Mouse (Mus musculus): ENCODE measurements around the gene Atp6v0e.

Gene Atp6v0e

GRCm38 (mm10) chr17:26717868-26718267, 54.8 kb downstream of the Atp6v0e start:
- DNase-seq (ENCODE audit: low spot score), result no peak

- no peak for DNase-seq (ENCODE audit: low spot score)
These were observed 56.4 kb downstream of the Atp6v0e start for GRCm38 (mm10) chr17:26719405-26719804.

GRCm38 (mm10) chr17:26721802-26722201, 58.8 kb downstream of the Atp6v0e start:
- no peak for DNase-seq (ENCODE audit: low spot score)

GRCm38 (mm10) chr17:26724790-26725189, 61.8 kb downstream of the Atp6v0e start:
- DNase-seq (ENCODE audit: low spot score), result no peak

- no peak for DNase-seq (ENCODE audit: low spot score)
These were observed 63.6 kb downstream of the Atp6v0e start for GRCm38 (mm10) chr17:26726674-26727073.

- no peak for DNase-seq (ENCODE audit: low spot score)
These were observed 64.2 kb downstream of the Atp6v0e start for GRCm38 (mm10) chr17:26727110-26727755.

GRCm38 (mm10) chr17:26742581-26742980, 79.5 kb downstream of the Atp6v0e start:
- no peak for DNase-seq (ENCODE audit: low spot score)

- DNase-seq (ENCODE audit: low spot score), result no peak
These were observed 80.3 kb downstream of the Atp6v0e start for GRCm38 (mm10) chr17:26743294-26743693.

All from testis, postnatal 10 days (tissue).